In genomic region chr11:82683765-82684505, GRCm38 (mm10) we compare ENCODE assay signal across 9 mouse cellular contexts.
DNase-seq lines count a peak whose midpoint lies in the region; ATAC-seq and TF ChIP-seq lines count a peak whose summit lies in the region.
"Had no signal": no experiment of that assay in that cellular context is flagged by ENCODE, and none has a peak within 500 bp of the region (broad histone marks: within the 10 kb centered on the region; RNA-seq: fewer than 3 reads in every experiment).

No protein-coding gene starts in this region.

- no peaks in the 10 kb centered on the region for H3K4me1 ChIP-seq in lung, embryonic 14.5 days (ENCODE audit: insufficient read depth)
- H3K4me1 ChIP-seq in hindbrain, embryonic 16.5 days (ENCODE audit: control insufficient read depth, insufficient read depth, low read depth, low read length): peaks cover 12% of the 10 kb centered on the region
- H3K4me1 ChIP-seq in midbrain, embryonic 16.5 days (ENCODE audit: control insufficient read depth, insufficient read depth, low read length): peaks cover under 1% of the 10 kb centered on the region; the same call in 1 of the 2 replicates
- no peaks in the 10 kb centered on the region for H3K4me1 ChIP-seq in heart, embryonic 11.5 days (ENCODE audit: control insufficient read depth, insufficient read depth, low read length)
- H3K4me1 ChIP-seq: neural tube, embryonic 12.5 days had no signal

- no peak overlapping the region for H3K4me3 ChIP-seq in lung, embryonic 14.5 days (ENCODE audit: low read depth, low read length)
- H3K4me3 ChIP-seq in hindbrain, embryonic 16.5 days (ENCODE audit: low read length): no peak overlapping the region
- H3K4me3 ChIP-seq in midbrain, embryonic 16.5 days (ENCODE audit: low read depth, low read length): no peak overlapping the region
- no peak overlapping the region for H3K4me3 ChIP-seq in heart, embryonic 11.5 days (ENCODE audit: low read depth, low read length)
- H3K4me3 ChIP-seq: neural tube, embryonic 12.5 days had no signal

- WGBS in lung, embryonic 14.5 days: 47% methylated on average over 12 of the region's 12 CpGs
- 45% methylated on average over 12 of the region's 12 CpGs for WGBS in hindbrain, embryonic 16.5 days
- WGBS in midbrain, embryonic 16.5 days: 51% methylated on average over 12 of the region's 12 CpGs
- WGBS in heart, embryonic 11.5 days (ENCODE audit: insufficient replicate concordance): 53% methylated on average over 12 of the region's 12 CpGs

- H3K9me3 ChIP-seq in lung, embryonic 14.5 days (ENCODE audit: low read depth, low read length): no peaks in the 10 kb centered on the region
- H3K9me3 ChIP-seq in hindbrain, embryonic 16.5 days (ENCODE audit: control insufficient read depth, low read length): no peaks in the 10 kb centered on the region
- no peaks in the 10 kb centered on the region for H3K9me3 ChIP-seq in midbrain, embryonic 16.5 days (replicated peaks; ENCODE audit: control insufficient read depth, low read length, poor library complexity, severe bottlenecking)
- H3K9me3 ChIP-seq in heart, embryonic 11.5 days (replicated peaks; ENCODE audit: control insufficient read depth, low read length): no peaks in the 10 kb centered on the region
- H3K9me3 ChIP-seq: neural tube, embryonic 12.5 days had no signal

- H3K36me3 ChIP-seq in lung, embryonic 14.5 days (ENCODE audit: insufficient read depth): no peaks in the 10 kb centered on the region
- H3K36me3 ChIP-seq in hindbrain, embryonic 16.5 days (ENCODE audit: control insufficient read depth, insufficient read depth, low read length): no peaks in the 10 kb centered on the region
- H3K36me3 ChIP-seq in midbrain, embryonic 16.5 days (ENCODE audit: control insufficient read depth, insufficient read depth, low read length): no peaks in the 10 kb centered on the region
- no peaks in the 10 kb centered on the region for H3K36me3 ChIP-seq in heart, embryonic 11.5 days (ENCODE audit: control insufficient read depth, insufficient read depth, low read length)
- H3K36me3 ChIP-seq: neural tube, embryonic 12.5 days had no signal

- no peaks in the 10 kb centered on the region for H3K27me3 ChIP-seq in lung, embryonic 14.5 days (ENCODE audit: insufficient read depth, low read length)
- no peaks in the 10 kb centered on the region; the same call in 1 of the 2 replicates for H3K27me3 ChIP-seq in hindbrain, embryonic 16.5 days (replicated peaks; ENCODE audit: control insufficient read depth, insufficient read depth, low read length)
- no peaks in the 10 kb centered on the region for H3K27me3 ChIP-seq in midbrain, embryonic 16.5 days (ENCODE audit: control insufficient read depth, insufficient read depth, low read depth, low read length)
- H3K27me3 ChIP-seq in heart, embryonic 11.5 days (ENCODE audit: control insufficient read depth, insufficient read depth, low read length): peaks cover 5% of the 10 kb centered on the region; the same call in 1 of the 2 replicates

- H3K9ac ChIP-seq in lung, embryonic 14.5 days: no peak overlapping the region
- H3K9ac ChIP-seq in hindbrain, embryonic 16.5 days (ENCODE audit: low read depth, low read length): no peak overlapping the region
- H3K9ac ChIP-seq in midbrain, embryonic 16.5 days (ENCODE audit: low read depth, low read length): no peak overlapping the region
- H3K9ac ChIP-seq in heart, embryonic 11.5 days (ENCODE audit: low read depth, low read length): no peak overlapping the region
- H3K9ac ChIP-seq: neural tube, embryonic 12.5 days had no signal

- TF ChIP-seq CTCF in lung, embryonic 14.5 days (IDR thresholded peaks at IDR 0.05; ENCODE audit: low read depth): peak; percentile 54

- no peak for ATAC-seq in lung, embryonic 14.5 days (ENCODE audit: insufficient read depth)
- peak; percentile 81 for ATAC-seq in hindbrain, embryonic 16.5 days
- 0 out of 2 replicates have a peak, but pooled peaks have one; percentile 56 for ATAC-seq in midbrain, embryonic 16.5 days
- no peak for ATAC-seq in heart, embryonic 11.5 days (replicated peaks; ENCODE audit: insufficient number of reproducible peaks, low FRiP score, low TSS enrichment)

- no peak overlapping the region for H3K27ac ChIP-seq in lung, embryonic 14.5 days (ENCODE audit: low read depth)
- no peak overlapping the region for H3K27ac ChIP-seq in hindbrain, embryonic 16.5 days (ENCODE audit: low read depth, low read length)
- H3K27ac ChIP-seq in midbrain, embryonic 16.5 days (ENCODE audit: low read length): no peak overlapping the region
- H3K27ac ChIP-seq in heart, embryonic 11.5 days (ENCODE audit: low read depth, low read length): no peak overlapping the region
- H3K27ac ChIP-seq: neural tube, embryonic 12.5 days had no signal

- H3K4me2 ChIP-seq in lung, embryonic 14.5 days: no peak overlapping the region
- no peak overlapping the region for H3K4me2 ChIP-seq in hindbrain, embryonic 16.5 days (ENCODE audit: low read length)
- H3K4me2 ChIP-seq in midbrain, embryonic 16.5 days (ENCODE audit: low read length): no peak overlapping the region
- no peak overlapping the region for H3K4me2 ChIP-seq in heart, embryonic 11.5 days
- H3K4me2 ChIP-seq: neural tube, embryonic 12.5 days had no signal

- DNase-seq in lung, embryonic 14.5 days: peak; percentile 17
- no peak for DNase-seq in lung, postnatal 25 days (ENCODE audit: low spot score)
- peak; percentile 93 for DNase-seq in cerebellum, adult 11-12 months
- DNase-seq in embryo, embryonic 9.5 days (ENCODE audit: extremely low spot score): peak; percentile 31
- no peak for DNase-seq in ovary, postnatal 14 days (ENCODE audit: low spot score)

Comparison
In these comparisons a context has a peak if more than half of its experiments do, and no peak if none do; other contexts are left out.
1. DNase-seq: peak in lung, embryonic 14.5 days (single experiment), cerebellum, adult 11-12 months (single experiment) and embryo, embryonic 9.5 days (single experiment); none in lung, postnatal 25 days (single experiment) and ovary, postnatal 14 days (single experiment).
2. ATAC-seq: peak in hindbrain, embryonic 16.5 days (single experiment) and midbrain, embryonic 16.5 days (single experiment); none in lung, embryonic 14.5 days (single experiment) and heart, embryonic 11.5 days (single experiment).